Mouse (Mus musculus): ENCODE measurements at regions not wholly inside any gene's neighbourhood (a gene's known extent, or its start where the extent isn't known, plus 50 kb on each side); places are given as distances from the start of the nearest gene placed in this dataset.

GRCm38 (mm10) chr17:52217411-52217810 is 384.3 kb upstream of the Satb1 start:
- TF ChIP-seq JUND (conservative IDR thresholded peaks at IDR 0.05; ENCODE audit: low read depth, low read length) (no peak), NELFE (IDR thresholded peaks at IDR 0.05; ENCODE audit: low read depth, low read length) (no peak), EP300 (IDR thresholded peaks at IDR 0.05; ENCODE audit: low read length) (no peak), NRF1 (IDR thresholded peaks at IDR 0.05; ENCODE audit: low read depth, low read length) (no peak), CTCF (conservative IDR thresholded peaks at IDR 0.05 in 1 of 2, IDR thresholded peaks at IDR 0.05 in 1 of 2; ENCODE audit: low read depth in 2 of 2, low read length in 2 of 2) (no peak), POLR2AphosphoS2 (IDR thresholded peaks at IDR 0.05; ENCODE audit: low read depth, low read length) (no peak)

Data from CH12.LX (cell line).